In the genomic region with DNA sequence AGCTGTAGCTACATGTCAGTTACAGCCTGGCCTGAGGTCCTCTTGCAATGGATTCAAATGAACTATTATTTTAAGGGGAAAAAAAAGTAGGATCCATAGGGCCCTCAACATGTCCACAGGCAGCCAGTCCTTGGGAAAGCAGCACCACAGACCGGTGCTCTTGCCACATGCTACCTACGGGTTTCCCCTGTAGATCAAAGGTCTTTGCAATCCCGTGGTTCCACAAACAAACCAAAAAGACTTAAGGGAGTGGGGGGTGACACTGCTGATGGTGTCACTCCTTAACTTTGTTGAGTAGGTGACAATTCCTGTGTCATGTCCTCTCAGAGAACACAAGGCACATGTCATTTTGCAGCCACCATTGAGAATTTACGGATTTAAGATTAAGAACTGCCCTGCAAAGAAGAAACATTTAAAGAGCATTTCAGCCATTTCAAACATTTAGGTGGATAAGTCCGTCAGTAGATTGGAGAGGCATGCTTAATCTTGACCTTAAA, we compare ENCODE assay signal across 1 mouse cellular context.
TF ChIP-seq lines count a peak whose summit lies in the region.

No protein-coding gene starts in this region.

TF ChIP-seq in MEL, 35 proteins besides CTCF, POLR2A, EP300 and RAD21:
- TF ChIP-seq ZNF384 (IDR thresholded peaks at IDR 0.05; ENCODE audit: low read depth, low read length) (no peak), ETS1 (IDR thresholded peaks at IDR 0.05; ENCODE audit: low read depth, low read length) (0 out of 2 replicates have a peak, but pooled peaks have one; percentile 5), MAZ (IDR thresholded peaks at IDR 0.05; ENCODE audit: low read depth, low read length) (no peak), POLR2AphosphoS5 (IDR thresholded peaks at IDR 0.05; ENCODE audit: borderline replicate concordance, low read depth, low read length) (no peak), MYB (IDR thresholded peaks at IDR 0.05; ENCODE audit: low read depth, low read length) (no peak), HCFC1 (IDR thresholded peaks at IDR 0.05; ENCODE audit: low read depth, low read length) (no peak), E2F4 (IDR thresholded peaks at IDR 0.05; ENCODE audit: borderline replicate concordance, low read depth, low read length) (no peak), USF1 (IDR thresholded peaks at IDR 0.05; ENCODE audit: low read depth, low read length) (no peak), TCF12 (IDR thresholded peaks at IDR 0.05; ENCODE audit: low read depth, low read length) (no peak), SIN3A (IDR thresholded peaks at IDR 0.05; ENCODE audit: low read length) (no peak), ZMIZ1 (IDR thresholded peaks at IDR 0.05; ENCODE audit: low read depth, low read length) (no peak), SMC3 (IDR thresholded peaks at IDR 0.05; ENCODE audit: low read depth, low read length) (no peak), MEF2A (IDR thresholded peaks at IDR 0.05; ENCODE audit: extremely low read depth, insufficient replicate concordance, low read depth, low read length, poor library complexity, severe bottlenecking) (no peak), CHD1 (IDR thresholded peaks at IDR 0.05; ENCODE audit: low read depth, low read length) (0 out of 2 replicates have a peak, but pooled peaks have one; percentile 0), MAFK (IDR thresholded peaks at IDR 0.05; ENCODE audit: borderline replicate concordance, low read depth, low read length) (no peak)
